Mouse (Mus musculus): ENCODE measurements at regions not wholly inside any gene's neighbourhood (a gene's known extent, or its start where the extent isn't known, plus 50 kb on each side); places are given as distances from the start of the nearest gene placed in this dataset.

DNA sequence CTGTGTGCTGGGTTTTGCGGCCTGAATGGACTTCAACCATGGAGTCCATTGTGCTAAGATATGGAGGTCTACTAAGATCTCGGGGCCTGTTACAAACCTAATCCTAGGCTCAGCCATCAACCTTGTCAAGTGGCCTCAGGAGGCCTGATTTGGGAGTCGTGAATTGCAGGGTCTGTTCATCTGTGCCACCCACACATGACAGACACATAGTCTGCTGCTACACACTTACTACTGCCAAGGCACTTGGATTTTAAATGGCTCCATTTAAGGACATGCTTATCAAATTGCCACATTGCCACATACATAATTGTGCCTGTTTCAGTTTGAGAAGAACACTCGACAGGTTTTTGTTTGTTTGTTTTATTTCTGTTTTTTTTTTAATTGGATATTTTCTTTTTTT lies 737.0 kb downstream of the Tmem132b start:
- no peak overlapping the region for H3K27ac ChIP-seq
- H3K4me2 ChIP-seq: no peak overlapping the region
- H3K4me3 ChIP-seq (replicated peaks): no peak overlapping the region
- no peak overlapping the region for H3K9ac ChIP-seq
- H3K36me3 ChIP-seq (replicated peaks): no peaks in the 10 kb centered on the region
- H3K9me3 ChIP-seq: no peaks in the 10 kb centered on the region
- no peak for ATAC-seq (ENCODE audit: low FRiP score)
- no peaks in the 10 kb centered on the region for H3K4me1 ChIP-seq
- H3K27me3 ChIP-seq: no peaks in the 10 kb centered on the region
- WGBS: 75% methylated on average over 4 of the region's 4 CpGs

DNA sequence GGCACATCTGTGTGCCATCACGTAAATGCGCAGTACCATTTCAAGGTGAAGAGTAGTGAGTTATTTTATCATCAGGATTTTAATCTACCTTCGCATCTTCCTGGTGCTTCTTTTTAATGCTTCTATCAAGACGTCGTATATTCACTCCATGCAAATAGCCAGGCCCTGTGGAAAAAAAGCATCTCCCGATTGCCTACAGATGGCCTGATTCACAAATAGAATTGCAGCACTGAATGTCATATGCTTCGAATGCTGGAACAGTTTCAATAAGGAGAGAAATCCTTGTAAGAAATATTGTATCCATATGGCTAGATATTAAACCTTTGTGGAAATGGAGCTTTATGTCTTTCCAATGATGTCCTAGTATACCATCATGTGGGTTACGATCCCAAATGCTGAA lies 742.7 kb downstream of the Tmem132b start:
- Histone ChIP-seq H3K4me2 (no peak overlapping the region), H3K4me3 (replicated peaks) (no peak overlapping the region), H3K36me3 (replicated peaks) (no peaks in the 10 kb centered on the region), H3K9ac (no peak overlapping the region), H3K27ac (no peak overlapping the region), H3K9me3 (no peaks in the 10 kb centered on the region), H3K27me3 (no peaks in the 10 kb centered on the region), H3K4me1 (no peaks in the 10 kb centered on the region)
- ATAC-seq (ENCODE audit: low FRiP score): no peak
- WGBS: 92% methylated on average over 8 of the region's 8 CpGs

DNA sequence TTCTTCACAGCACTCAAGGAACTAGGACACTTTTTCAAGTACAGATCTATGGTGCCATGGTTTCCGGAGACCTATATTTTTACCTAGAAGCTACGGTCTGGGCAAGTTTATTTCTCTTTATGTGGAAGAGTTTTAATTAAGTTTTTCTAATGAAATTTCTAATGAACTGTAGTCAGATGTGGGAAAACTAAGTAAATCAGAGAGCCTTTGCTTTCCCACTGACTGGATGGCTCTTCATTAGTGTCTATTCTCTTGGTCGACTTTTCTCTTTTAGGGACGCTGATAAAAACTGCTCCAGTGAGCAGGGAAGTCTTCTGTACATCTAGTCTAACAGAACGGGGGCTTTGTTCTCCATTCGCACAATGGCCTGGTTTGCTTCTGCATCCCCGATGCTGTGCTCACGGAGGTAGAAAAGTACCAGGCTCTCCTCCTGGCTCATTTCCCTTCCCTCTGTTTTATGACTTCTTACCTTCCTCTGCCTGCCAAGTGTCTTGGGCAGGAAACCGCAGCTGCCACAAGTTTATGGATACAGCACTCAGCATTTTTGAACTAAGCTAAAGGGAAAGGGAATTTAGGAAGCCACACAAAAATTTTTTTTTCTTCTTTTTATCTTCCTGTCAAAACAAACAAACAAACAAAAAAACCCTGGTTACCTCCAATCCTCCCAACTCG lies 749.6 kb downstream of the Tmem132b start:
- H3K27ac ChIP-seq: no peak overlapping the region

DNA sequence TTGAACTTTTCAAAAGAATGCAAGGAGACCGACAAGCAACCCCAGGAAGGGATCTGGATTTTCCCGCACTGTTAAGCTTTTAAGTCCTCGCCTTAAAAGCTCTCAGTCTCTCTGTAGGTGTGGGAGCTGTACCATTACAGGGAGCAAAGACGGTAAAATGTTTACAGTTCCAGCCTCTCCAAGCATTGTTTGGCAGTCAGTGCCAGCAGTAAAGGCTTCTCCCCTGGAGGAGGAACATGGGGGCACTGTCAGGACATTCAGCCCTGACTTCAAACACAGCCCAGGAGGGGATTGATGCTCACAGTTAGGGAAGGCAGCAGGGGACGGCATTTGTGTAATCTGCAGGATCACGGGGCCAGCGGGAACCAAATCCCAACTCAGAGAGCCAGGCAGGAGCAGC lies 750.2 kb downstream of the Tmem132b start:
- no peak overlapping the region for H3K4me3 ChIP-seq (replicated peaks)
- H3K9ac ChIP-seq: no peak overlapping the region
- H3K27ac ChIP-seq: no peak overlapping the region
- H3K9me3 ChIP-seq: no peaks in the 10 kb centered on the region
- H3K4me2 ChIP-seq: no peak overlapping the region
- 7% methylated on average over 7 of the region's 7 CpGs for WGBS
- peaks cover 12% of the 10 kb centered on the region for H3K4me1 ChIP-seq
- peaks cover 5% of the 10 kb centered on the region; the same call in 1 of the 2 replicates for H3K27me3 ChIP-seq
- H3K36me3 ChIP-seq (replicated peaks): no peaks in the 10 kb centered on the region
- no peak for ATAC-seq (ENCODE audit: low FRiP score)

More for the DNA sequence above, 749.6 kb downstream of the Tmem132b start:
- Histone ChIP-seq H3K4me2 (peak overlapping the region; percentile 28; the same call in 1 of the 2 replicates), H3K27me3 (peaks cover 5% of the 10 kb centered on the region; the same call in 1 of the 2 replicates), H3K9ac (no peak overlapping the region), H3K36me3 (replicated peaks) (no peaks in the 10 kb centered on the region), H3K9me3 (no peaks in the 10 kb centered on the region), H3K4me1 (peaks cover 12% of the 10 kb centered on the region), H3K4me3 (replicated peaks) (no peak overlapping the region)
- no peak for ATAC-seq (ENCODE audit: low FRiP score)
- 19% methylated on average over 10 of the region's 10 CpGs for WGBS

DNA sequence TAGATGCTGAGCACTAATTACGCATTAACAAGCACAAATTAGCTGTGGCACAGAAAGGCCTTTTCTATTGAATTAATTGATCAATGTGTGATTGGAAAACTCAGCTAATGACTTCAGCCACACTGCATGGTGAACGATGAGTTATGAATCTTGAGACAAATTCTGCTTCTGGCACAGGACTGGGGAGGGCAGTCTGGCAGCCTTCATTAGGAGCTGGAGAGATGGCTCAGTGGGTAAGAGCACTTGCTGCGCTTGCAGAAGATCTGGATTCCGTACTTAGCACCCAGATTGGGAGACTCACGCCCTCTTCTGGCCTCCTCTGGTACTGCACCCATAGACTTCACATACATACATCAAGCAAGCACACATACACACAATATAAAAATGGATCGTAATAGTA lies 793.3 kb downstream of the Tmem132b start:
- Histone ChIP-seq H3K27ac (no peak overlapping the region), H3K36me3 (replicated peaks) (no peaks in the 10 kb centered on the region), H3K4me1 (no peaks in the 10 kb centered on the region), H3K9me3 (peaks cover 5% of the 10 kb centered on the region; the same call in 1 of the 2 replicates), H3K27me3 (peaks cover 7% of the 10 kb centered on the region; the same call in 1 of the 2 replicates), H3K9ac (no peak overlapping the region), H3K4me2 (no peak overlapping the region), H3K4me3 (replicated peaks) (no peak overlapping the region)
- 71% methylated on average over 6 of the region's 6 CpGs for WGBS
- ATAC-seq (ENCODE audit: low FRiP score): no peak

DNA sequence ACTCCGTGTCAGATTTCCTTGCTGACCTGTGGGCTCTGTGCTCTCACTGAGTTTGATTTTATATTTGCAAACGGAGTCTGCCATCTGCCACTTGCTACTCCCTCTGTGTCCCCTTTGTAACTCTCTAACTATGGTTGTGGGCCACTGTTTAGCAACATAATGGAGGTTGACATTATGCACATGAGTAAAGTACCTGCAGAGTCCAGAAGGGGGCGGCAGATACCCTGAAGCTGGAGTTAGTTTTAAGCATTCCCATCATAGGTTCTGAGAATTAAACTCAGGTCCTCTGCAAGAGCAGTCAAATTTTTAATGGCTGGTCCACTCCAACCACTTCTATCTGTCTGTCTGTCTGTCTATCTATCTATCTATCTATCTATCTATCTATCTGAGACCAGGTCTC lies 796.7 kb downstream of the Tmem132b start:
- Histone ChIP-seq H3K4me2 (no peak overlapping the region), H3K4me1 (peaks cover 4% of the 10 kb centered on the region; the same call in 1 of the 2 replicates), H3K9ac (no peak overlapping the region), H3K36me3 (replicated peaks) (no peaks in the 10 kb centered on the region), H3K9me3 (peaks cover 5% of the 10 kb centered on the region; the same call in 1 of the 2 replicates), H3K4me3 (replicated peaks) (no peak overlapping the region), H3K27me3 (peaks cover 7% of the 10 kb centered on the region; the same call in 1 of the 2 replicates), H3K27ac (no peak overlapping the region)
- WGBS: 39% methylated on average over 3 of the region's 3 CpGs
- ATAC-seq (ENCODE audit: low FRiP score): no peak

DNA sequence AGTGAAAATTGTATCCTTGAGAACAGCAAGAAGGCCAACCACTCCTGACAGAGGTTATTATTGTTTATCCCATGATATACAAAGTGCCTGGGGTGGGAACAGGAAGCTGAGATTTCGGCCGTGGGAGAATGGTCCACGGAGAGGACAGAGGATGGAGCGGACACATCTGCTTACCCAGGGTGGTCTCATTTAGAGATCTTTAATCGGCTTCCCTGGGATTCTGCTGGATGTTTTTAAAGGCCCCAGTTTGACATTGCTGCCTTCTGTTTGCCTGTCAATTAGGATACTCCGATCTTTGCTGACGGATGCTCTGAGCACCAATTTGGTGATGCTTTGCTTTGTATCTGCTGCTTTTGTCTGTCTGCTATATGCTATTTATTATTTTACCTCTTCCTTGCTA lies 803.5 kb downstream of the Tmem132b start:
- Histone ChIP-seq H3K4me1 (peaks cover 27% of the 10 kb centered on the region), H3K27ac (peak overlapping the region; percentile 79), H3K36me3 (replicated peaks) (no peaks in the 10 kb centered on the region), H3K9ac (no peak overlapping the region; the same call in 1 of the 2 replicates), H3K4me3 (replicated peaks) (no peak overlapping the region), H3K4me2 (no peak overlapping the region), H3K27me3 (no peaks in the 10 kb centered on the region), H3K9me3 (no peaks in the 10 kb centered on the region)
- ATAC-seq (ENCODE audit: low FRiP score): peak; percentile 42
- WGBS: 6% methylated on average over 7 of the region's 7 CpGs

DNA sequence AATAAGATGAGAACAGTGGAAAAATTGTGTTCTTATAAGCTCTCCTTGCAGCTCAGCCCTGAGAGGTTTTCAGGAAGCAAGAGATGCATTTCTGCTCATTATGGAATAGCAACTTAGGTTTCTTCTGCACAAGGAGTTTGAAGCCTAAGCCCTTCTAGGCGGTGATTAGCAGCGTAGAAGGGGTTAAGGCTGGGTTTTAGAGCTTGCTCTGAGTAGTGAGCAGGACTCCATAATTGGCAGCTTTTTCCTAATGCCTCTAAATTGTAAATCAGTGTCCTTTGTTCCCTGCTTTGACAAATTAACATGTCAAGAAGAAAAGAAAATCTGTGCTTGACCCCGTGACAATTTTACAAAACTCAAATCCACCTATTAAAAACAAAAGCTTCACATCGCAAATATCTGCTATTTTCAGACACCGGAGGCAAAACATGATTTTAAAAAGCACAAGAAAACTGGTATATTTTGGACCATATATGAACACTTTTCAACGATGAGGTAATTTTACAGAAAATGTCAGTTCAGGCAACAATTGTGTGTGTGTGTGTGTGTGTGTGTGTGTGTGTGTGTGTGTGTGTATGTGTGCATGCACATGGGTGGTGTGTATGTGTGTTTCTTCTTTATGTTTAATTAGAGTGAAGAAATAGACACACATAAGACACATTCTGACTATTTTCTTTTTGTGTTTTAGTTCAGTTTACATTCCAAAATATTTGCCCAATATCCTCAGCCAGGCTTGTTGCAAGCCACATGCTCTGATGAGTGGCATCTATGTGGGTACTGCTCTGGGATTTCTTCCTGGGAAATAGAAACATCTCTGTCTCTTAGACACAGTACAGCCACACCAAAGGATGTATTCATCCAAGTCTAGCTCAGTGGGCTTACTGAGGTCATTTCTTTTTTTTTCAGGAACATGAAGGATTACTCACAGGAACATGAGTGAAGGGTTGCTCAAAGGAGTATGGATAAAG lies 804.3 kb downstream of the Tmem132b start:
- 16% methylated on average over 6 of the region's 6 CpGs for WGBS
- Histone ChIP-seq H3K4me3 (replicated peaks) (no peak overlapping the region), H3K27ac (peak overlapping the region; percentile 79), H3K4me2 (no peak overlapping the region), H3K9ac (no peak overlapping the region; the same call in 1 of the 2 replicates), H3K9me3 (no peaks in the 10 kb centered on the region), H3K4me1 (peaks cover 27% of the 10 kb centered on the region), H3K36me3 (replicated peaks) (no peaks in the 10 kb centered on the region), H3K27me3 (no peaks in the 10 kb centered on the region)
- peak; percentile 89 for ATAC-seq (ENCODE audit: low FRiP score)

DNA sequence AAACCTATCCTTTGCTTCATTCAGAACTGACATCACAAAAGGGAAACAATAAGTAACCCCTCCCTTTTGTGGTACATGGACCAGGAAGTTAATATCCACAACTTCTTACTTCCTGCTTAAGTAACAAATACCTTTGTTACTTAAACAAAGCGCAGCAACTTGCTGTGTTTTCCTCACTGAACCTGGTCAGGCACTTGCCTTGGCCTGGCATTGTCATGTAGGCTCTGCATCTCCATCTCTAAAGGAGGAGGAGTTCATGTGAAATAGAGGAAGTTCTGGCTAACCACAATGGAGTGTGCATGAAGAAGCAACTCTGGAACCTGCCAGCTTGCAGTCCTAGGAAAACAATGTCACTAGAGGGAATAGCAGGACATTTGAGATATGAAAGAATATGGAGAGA lies 806.3 kb downstream of the Tmem132b start:
- no peak overlapping the region for H3K4me3 ChIP-seq (replicated peaks)
- H3K27ac ChIP-seq: no peak overlapping the region
- H3K36me3 ChIP-seq (replicated peaks): no peaks in the 10 kb centered on the region
- H3K9me3 ChIP-seq: no peaks in the 10 kb centered on the region
- no peaks in the 10 kb centered on the region for H3K27me3 ChIP-seq
- H3K4me1 ChIP-seq: peaks cover 27% of the 10 kb centered on the region
- H3K4me2 ChIP-seq: no peak overlapping the region
- ATAC-seq (ENCODE audit: low FRiP score): no peak
- no peak overlapping the region for H3K9ac ChIP-seq
- 81% methylated on average over 1 of the region's 1 CpGs for WGBS

DNA sequence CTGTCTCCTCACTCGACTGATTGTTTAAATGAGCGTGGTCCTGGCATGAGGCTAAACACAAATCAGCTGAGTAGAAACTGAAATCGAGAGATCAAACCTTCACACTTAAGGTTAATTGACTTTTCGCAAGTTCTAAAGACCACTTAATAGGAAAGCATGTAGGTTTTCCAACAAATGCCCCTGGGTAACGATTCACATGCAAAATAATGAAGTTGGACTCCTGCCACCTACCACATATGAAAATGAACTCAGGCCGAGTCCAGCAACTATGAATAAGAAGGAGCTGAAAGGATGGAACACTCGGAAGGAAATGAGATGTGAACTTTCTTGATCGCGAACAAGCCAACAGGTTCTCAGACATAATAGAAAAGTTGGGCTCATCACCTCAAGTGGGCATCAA lies 812.0 kb downstream of the Tmem132b start:
- Histone ChIP-seq H3K9ac (no peak overlapping the region), H3K27ac (no peak overlapping the region), H3K4me2 (no peak overlapping the region), H3K4me3 (replicated peaks) (no peak overlapping the region), H3K4me1 (no peaks in the 10 kb centered on the region), H3K9me3 (no peaks in the 10 kb centered on the region), H3K27me3 (no peaks in the 10 kb centered on the region), H3K36me3 (replicated peaks) (no peaks in the 10 kb centered on the region)
- 55% methylated on average over 9 of the region's 9 CpGs for WGBS
- no peak for ATAC-seq (ENCODE audit: low FRiP score)

DNA sequence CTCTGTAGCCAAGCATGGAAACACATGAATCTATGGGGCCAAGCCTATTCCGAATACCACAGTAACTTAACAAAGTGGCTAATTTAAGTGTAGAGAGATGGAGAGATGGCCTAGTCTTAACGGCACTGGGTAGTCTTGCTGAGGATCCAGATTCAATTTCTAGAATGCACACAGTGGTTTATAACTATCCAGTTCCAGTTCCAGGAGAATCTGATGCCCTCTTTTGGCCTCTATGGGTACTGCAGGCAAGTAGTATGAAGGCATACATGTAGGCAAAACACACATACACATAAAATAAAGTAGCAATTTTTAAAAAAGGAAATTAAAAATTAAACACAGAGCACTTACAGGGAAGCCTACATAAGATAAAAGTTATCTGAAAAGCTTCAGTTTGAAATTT lies 819.4 kb downstream of the Tmem132b start:
- Histone ChIP-seq H3K4me1 (no peaks in the 10 kb centered on the region; the same call in 1 of the 2 replicates), H3K4me2 (no peak overlapping the region), H3K36me3 (replicated peaks) (no peaks in the 10 kb centered on the region), H3K9ac (no peak overlapping the region), H3K27me3 (no peaks in the 10 kb centered on the region), H3K9me3 (no peaks in the 10 kb centered on the region), H3K27ac (no peak overlapping the region), H3K4me3 (replicated peaks) (no peak overlapping the region)
- no peak for ATAC-seq (ENCODE audit: low FRiP score)
- WGBS: 96% methylated on average over 2 of the region's 2 CpGs

DNA sequence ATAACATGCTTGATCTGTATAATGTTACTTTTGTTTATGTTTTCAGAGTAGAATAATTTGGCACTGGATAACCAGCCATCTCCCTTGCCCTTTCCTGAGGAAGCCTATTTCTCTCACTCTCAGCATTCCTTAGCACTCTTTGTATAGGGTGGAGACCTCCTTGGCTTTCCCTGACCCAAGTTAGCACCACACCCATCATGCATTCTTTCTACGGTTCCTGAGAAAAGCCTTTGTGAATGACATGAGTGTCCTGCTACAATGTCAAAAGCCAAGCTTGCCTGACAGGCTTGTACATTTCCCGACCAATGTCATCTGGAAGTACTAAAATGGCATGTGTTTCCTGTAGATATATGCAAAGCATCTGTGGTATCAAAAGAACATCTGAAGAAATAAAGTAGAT lies 837.9 kb downstream of the Tmem132b start:
- Histone ChIP-seq H3K9me3 (no peaks in the 10 kb centered on the region), H3K27me3 (no peaks in the 10 kb centered on the region), H3K4me1 (no peaks in the 10 kb centered on the region), H3K4me2 (no peak overlapping the region), H3K27ac (no peak overlapping the region), H3K36me3 (replicated peaks) (no peaks in the 10 kb centered on the region), H3K9ac (no peak overlapping the region), H3K4me3 (replicated peaks) (no peak overlapping the region)
- WGBS: 87% methylated on average over 2 of the region's 2 CpGs
- no peak for ATAC-seq (ENCODE audit: low FRiP score)

Measured in forebrain, embryonic 12.5 days (tissue).